Mouse (Mus musculus) layer of hippocampus, postnatal 25 days (tissue): Measurements from ENCODE around the gene Col6a6. TPM values are rescaled to one million over a fixed set of nuclear protein-coding genes. Genes with fewer than 3 reads are reported as not detected.
"Not testable (repeated sequence)": the region's sequence is repeated elsewhere in the genome, so short reads cannot be mapped to it uniquely, and the experiment has no call there.

Experiments
- DNase-seq, 2 experiments: peaks; one replicate each; pipeline ENCODE4 v3.0.0; 2022; ENCODE audit warnings: mixed read lengths in 2 of 2, low spot score in 1 of 2; ENCODE audit errors: extremely low spot score in 1 of 2
- total RNA-seq, 2 experiments: library from RNA; stranded (reverse); gene quantifications; 2 replicates each; pipeline ENCODE4 v1.2.3; 2021

The Col6a6 gene
- under 1 TPM; 0.37 to 0.40 TPM for total RNA-seq

GRCm38 (mm10) chr9:105827791-105828385 lies at the start of gene Col6a6:
Col6a6 (minus strand) TSS chr9:105828160.
- no peak for DNase-seq

GRCm38 (mm10) chr9:105876124-105876523 lies 48.2 kb upstream of the Col6a6 start:
- DNase-seq = no peak

DNA sequence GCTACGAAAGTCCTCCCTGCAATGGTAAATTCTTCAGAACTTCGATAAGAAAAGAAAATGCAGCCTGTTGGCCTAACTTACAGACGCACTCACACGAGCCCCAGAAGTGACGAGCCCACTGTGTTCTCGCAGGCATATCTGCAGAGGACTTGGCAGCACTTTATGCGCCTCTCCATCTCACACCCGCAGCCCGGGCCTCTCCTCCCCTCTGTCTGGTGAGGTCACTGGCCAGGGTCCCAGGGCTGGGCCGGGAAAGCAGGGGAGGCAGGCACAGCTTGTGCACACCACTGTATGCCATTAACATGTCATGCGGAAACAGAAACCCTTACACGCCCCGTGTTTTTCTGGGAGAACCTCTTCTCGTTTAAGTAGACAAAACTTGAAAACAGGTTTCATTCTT lies 43.7 kb upstream of the Col6a6 start:
- DNase-seq = no peak

GRCm38 (mm10) chr9:105857773-105858172 lies 29.8 kb upstream of the Col6a6 start:
- DNase-seq = peak; percentile 53 to 80

GRCm38 (mm10) chr9:105852778-105853065 lies 24.8 kb upstream of the Col6a6 start:
- no peak for DNase-seq

DNA sequence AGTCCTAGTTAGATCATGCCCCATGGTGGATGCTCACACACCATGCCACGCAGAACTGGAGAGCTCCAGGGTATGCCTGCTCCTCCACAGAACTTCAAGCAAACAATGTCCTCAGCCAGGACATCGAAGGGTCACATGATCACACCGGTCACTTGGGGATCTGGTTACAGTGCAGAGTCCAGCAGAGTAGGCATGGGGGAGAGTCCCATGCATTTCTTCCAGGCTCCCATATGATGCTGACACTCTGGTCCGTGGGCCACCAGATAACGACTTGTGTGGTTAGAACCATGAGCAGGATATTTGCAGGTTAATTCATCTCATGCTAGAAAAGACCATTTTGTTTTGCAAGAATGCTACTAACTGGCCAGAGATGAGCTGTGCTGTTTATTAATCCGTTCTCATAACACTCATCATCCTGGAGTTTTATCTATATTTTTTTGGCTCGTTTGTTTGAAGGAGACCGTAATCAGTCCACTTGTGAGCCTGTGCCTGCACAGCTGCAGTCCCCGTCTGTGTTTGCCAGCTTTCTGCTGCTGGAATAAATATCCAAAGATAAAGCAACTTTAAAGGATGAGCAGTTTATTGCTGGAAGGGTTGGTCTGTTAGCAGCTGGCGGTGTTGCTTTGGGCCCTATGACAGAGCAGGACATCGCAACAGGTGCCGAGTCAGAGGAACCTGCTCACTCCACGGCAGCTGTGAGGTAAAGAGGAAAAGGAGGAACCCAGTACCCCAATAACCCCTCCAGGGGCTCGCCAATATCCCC lies 24.2 kb upstream of the Col6a6 start:
- DNase-seq = no peak

- no peak for DNase-seq
Measured at GRCm38 (mm10) chr9:105851011-105851410, 23.1 kb upstream of the Col6a6 start.

GRCm38 (mm10) chr9:105848396-105848795 lies 20.4 kb upstream of the Col6a6 start:
- no peak for DNase-seq

GRCm38 (mm10) chr9:105847261-105847660 lies 19.3 kb upstream of the Col6a6 start:
- DNase-seq = no peak

GRCm38 (mm10) chr9:105841386-105841785 lies 13.4 kb upstream of the Col6a6 start:
- not testable (repeated sequence) for DNase-seq

DNA sequence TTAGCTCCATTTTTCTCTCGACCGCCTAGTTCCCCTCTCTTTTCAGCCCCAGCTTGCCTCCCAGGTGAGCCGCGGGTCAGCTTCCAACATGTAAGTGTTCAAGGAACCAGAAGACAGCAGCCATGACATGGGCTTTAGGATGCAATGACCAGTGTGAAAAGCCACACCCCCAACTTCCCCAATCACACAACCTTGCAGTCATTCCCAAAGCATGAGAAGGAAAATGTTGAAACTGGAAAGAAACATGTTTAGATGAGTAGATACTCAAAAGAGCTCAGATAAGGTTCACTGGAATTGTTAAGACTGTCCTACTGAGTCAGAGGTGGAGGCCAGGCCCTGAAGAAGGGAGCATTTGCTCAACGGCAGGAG lies 11.2 kb upstream of the Col6a6 start:
- no peak for DNase-seq

GRCm38 (mm10) chr9:105838396-105839146 lies 10.6 kb upstream of the Col6a6 start:
- no peak for DNase-seq

GRCm38 (mm10) chr9:105835587-105835986 lies 7.6 kb upstream of the Col6a6 start:
- DNase-seq = no peak

GRCm38 (mm10) chr9:105834799-105835198 lies 6.8 kb upstream of the Col6a6 start:
- DNase-seq = no peak

GRCm38 (mm10) chr9:105831291-105831690 lies 3.3 kb upstream of the Col6a6 start:
- DNase-seq = no peak

DNA sequence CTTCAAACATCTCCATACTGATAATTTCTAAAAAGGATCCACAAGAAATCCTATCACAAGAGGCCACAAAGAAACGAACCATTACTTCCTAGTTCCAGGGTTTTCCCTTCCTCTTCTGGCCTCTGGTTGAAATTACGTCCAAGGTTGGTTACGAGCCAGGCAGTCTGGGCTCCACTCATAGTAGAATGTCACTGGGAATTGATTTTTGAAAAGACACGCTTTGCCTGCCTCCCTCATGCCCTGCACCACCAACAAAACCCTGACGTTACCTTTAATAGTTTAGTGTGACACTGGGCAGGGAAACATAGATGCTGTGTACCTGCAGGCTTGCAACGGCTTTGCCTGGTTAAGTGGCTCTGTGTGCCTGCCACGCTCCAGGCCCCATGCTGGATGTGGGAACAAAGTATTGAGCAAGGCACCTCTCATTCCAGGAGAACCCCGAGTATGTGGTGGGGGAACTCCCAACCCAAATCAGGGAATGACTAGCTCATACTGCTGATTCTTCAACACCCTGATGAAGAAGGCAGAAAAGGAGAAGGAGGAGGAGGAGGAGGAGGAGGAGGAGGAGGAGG lies 798 bp downstream of the Col6a6 start:
- DNase-seq = no peak

- DNase-seq = no peak
Measured at GRCm38 (mm10) chr9:105820711-105821110, 7.2 kb downstream of the Col6a6 start.

DNA sequence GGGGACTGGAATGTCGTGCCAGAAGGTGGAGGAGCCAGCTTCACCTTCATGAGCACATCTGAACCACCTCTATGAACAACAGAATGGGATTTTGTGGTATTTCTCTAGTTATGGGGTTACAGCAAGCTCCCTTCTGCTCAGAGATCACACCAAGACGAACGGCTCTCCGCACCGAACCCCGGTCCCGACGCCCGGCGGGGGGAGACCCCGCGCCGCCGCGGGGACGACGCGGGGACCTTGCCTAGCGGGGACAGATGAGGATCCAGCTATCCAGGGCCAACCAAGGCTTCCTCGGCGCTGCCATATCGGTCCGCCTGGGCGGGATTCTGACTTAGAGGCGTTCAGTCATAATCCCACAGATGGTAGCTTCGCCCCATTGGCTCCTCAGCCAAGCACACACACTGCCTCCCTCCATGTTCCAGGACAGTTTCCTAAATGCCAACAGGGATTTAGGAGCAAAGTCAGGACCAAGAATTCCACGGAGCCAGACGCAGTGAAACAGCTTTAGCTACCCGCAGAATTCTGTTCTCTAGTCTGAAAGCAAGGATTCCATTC lies 8.7 kb downstream of the Col6a6 start:
- no peak for DNase-seq

DNA sequence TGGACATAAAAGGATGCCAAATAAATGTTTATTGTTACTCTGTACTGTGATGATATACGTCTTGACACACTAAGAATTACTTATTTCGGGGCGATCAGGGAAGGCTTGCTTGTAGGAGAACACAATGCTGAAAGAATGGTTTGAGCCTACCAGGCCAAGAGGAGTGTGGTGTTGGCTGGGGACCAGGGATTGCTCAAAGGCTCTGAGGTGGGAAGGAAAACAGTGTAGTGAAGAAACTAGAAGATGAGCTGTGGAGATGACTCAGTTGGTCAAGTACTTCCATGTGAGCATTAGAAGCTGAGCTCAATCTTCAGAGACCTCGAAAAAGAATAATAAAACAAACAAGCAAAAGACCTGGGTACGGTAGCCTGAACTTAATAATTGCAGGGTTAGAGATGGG lies 13.5 kb downstream of the Col6a6 start:
- no peak for DNase-seq

GRCm38 (mm10) chr9:105811458-105811857 lies 16.5 kb downstream of the Col6a6 start:
- no peak for DNase-seq

DNA sequence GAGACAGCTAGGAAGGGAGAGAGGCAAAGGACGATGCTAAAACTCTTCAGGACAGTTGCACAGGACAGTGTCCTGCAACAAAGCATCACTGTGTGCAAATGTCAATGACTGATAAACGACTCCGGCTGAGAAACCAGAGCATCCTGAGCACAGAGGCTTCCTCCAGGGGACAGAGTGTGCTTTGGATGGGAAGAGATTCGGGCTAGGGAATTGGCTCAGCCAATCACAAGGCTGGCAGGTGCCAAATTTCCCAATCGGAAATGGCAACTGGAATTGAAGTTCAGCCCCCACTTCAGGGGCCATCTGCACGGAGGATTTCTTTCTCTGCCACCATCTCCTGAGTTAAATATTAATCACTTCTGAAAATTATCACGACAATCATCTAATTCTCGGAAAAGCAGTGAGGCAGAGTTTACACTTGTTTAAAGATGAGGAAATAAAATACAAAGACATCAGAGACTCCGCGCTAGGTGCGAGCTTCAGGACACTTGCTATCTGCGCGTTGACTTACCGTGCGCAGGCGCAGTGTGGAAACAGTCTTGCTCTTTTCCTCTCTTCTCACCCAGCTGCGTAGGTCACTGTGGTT lies 18.9 kb downstream of the Col6a6 start:
- DNase-seq = no peak
